Mouse (Mus musculus): Measurements from ENCODE around the gene Lrrc58.

DNA sequence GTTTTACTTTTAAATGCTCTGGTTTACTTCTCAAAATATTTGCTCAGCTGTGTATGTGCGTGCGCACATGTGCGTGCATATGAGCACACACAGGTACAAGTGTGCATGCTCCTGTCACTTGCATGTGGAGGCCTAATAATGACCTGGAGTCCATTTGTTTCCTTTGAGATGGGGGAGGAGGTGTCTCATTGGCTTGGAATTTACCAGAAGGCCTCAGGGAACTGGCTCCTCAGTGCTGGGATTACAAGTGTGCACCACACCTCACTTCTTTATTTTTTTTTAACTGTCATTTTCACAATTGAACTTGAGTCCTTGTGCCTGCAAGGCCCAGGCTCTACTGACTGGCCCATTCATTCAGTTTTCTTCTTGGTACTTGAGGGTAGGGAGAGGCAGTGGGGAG lies 9.2 kb downstream of the Lrrc58 start:
- no peak for TF ChIP-seq CTCF (IDR thresholded peaks at IDR 0.05; ENCODE audit: low read depth)
- TF ChIP-seq EP300 (IDR thresholded peaks at IDR 0.05; ENCODE audit: low read depth), result no peak
